Mouse (Mus musculus) gastrocnemius, postnatal 36 days (tissue): Measurements from ENCODE around the gene Bclaf3. TPM values are rescaled to one million over a fixed set of nuclear protein-coding genes. Genes with fewer than 3 reads are reported as not detected.
"Not testable (repeated sequence)": the region's sequence is repeated elsewhere in the genome, so short reads cannot be mapped to it uniquely, and the experiment has no call there.

Experiments used
- DNase-seq, 2 experiments: peaks; one replicate each; pipeline ENCODE4 v3.0.0; 2022
- intact Hi-C: fragments of 180-260 bp; cut with DNase I; formaldehyde crosslinking; loops from one replicate; pipeline ENCODE4 v1.15.1; 2025
- long read RNA-seq, 2 experiments: library from polyadenylated mRNA; stranded (forward); transcript quantifications; one replicate each; pipeline ENCODE4 v2.0.0; 2021
- total RNA-seq, 2 experiments: library from RNA; stranded (reverse); gene quantifications; 2 replicates each; pipeline ENCODE4 v1.2.3; 2021

Gene Bclaf3
- total RNA-seq, result 1 to 10 TPM; 1.5 to 1.7 TPM
- long read RNA-seq, experiment 1, result 0 reads
- long read RNA-seq, experiment 2, partial matches to known transcripts, result 0 of 1 reads
- long read RNA-seq, experiment 2, other reads (novel, unspliced or antisense), result 0 of 1 reads

DNA sequence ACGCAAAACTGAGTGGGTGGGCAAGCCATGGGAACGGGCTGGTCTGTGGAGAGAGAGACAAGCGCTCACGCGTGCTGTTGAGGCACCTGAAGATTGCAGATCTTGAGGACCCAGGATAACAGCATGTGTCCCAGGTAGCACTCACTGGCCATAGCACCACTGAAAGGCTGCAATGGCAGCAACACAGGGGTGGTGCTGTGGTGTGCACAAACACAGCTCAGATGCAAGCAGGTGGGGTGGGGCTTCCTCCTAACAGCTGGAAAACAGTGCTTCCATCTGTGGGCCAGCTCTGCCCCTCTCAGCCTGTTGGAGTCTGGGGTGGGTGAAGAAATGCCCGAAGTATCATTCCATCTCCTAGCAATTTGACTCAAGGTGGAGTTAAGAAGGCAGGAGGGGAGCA is at the start of gene Bclaf3:
TSS of gene Bclaf3 (plus strand) at position 301 of the 400 bp plus-strand sequence.
- intact Hi-C loops, result no loop called here
- DNase-seq, result no peak

DNA sequence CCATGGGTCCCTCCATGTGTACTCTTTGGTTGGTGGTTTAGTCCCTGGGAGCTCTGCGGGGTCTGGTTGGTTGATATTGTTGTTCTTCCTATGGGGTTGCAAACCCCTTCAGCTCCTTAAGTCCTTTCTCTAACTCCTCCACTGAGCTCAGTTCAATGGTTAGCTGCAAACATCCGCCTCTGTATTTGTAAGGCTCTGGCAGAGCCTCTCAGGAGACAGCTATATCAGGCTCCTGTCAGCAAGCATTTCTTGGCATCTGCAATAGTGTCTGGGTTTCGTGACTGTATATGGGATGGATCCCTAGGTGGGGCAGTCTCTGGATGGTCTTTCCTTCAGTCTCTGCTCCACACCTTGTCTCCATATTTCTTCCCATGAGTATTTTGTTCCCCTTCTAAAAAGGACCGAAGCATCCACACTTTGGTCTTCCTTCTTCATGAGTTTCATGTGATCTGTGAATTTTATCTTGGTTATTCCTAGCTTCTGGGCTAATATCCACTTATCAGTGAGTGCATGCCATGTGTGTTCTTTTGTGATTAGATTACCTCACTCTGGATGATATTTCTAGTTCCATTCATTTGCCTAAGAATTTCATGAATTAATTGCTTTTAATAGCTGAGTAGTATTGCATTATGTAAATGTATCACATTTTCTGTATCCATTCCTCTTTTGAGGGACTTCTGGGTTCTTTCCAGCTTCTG is 48.1 kb upstream of the Bclaf3 start:
- DNase-seq, intact Hi-C loops: not testable (repeated sequence)

DNA sequence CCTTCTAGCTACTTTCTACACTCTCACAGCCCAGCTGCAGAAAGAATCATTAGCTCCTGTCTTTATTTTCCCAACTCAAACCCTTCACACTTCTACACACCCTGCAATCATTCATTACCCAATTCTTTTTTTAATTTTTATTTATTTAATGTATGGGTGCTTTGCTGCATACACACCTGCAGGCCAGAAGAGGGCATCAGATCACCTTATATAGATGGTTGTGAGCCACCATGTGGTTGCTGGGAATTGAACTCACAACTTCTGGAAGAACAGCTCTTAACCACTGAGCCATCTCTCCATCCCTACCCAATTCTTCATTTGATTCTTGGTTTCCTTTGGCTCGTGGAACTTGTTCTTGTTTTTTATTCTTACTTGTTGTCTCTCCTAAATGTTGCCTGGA is 42.2 kb upstream of the Bclaf3 start:
- no peak for DNase-seq
- intact Hi-C loops, result no loop called here

DNA sequence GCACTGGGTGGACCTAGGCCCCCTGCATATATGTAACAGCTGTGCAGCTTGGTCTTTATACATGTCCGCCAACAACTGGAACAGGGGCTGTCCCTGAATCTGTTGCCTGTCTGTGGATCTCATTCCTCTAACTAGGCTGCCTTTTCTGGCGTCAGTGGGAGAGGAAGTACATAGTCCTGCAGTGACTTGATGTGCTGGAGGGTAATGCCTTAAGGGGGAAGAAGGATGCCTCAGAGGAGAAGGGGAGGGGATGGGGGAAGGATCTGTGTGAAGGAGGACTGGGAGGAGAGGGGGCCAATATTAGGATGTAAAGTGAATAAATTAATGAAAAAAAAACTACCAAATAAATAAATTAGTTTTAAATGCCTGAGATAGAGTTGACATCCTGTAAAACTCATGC is 23.3 kb upstream of the Bclaf3 start:
- intact Hi-C loops, result no loop called here
- no peak for DNase-seq

DNA sequence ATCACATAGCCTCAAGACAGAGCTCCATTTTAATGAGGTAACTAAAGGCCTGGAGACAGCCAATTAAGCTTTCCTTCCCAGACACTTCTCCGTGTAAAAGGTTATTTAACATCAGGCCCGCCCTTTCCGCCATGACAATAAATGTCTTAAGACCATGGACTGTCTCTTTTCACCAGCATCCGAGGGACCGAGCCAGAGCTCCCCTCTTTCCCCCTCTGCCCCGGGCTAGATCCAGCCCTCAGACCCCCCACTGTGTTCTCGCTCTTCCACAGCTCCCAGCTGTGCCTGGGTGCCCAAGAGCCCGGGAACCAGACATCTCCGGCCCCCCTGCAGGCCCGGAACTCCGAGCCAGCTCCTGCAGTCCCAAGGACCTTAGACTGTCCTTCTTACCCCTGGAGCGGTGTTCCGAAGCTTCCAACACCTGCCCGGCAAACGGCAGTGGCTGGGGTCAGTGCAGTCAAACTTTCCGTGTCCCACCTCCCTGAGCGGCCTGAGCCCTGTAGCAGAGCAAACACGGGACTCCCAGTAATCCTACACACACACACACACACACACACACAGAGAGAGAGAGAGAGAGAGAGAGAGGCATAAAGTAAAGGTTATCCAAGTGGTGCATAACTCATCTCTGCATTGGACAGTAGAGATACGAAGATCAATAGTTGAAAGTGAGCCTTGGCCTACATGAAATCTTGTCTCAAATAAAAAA is 18.0 kb upstream of the Bclaf3 start:
- DNase-seq, result no peak
- intact Hi-C loops, result no loop called here

DNA sequence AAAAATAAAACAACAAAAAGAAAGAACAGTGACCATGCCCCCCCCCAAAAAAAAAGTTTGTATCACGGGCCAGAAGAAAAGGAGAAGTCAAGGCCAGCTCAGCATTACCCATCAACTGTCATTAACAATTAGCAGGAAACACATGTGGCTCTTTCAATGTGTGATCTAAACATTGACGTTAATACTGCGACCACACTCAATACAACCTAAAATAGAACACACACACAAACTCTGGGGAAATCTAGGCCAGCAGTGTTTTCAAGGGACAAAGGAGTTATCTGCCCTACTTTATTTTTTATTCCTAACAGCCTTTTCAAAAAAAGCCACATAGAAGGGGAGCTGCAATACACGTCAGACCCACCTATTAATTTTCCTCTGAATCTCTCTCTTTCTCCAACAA is 17.4 kb upstream of the Bclaf3 start:
- no peak for DNase-seq
- intact Hi-C loops, result no loop called here

DNA sequence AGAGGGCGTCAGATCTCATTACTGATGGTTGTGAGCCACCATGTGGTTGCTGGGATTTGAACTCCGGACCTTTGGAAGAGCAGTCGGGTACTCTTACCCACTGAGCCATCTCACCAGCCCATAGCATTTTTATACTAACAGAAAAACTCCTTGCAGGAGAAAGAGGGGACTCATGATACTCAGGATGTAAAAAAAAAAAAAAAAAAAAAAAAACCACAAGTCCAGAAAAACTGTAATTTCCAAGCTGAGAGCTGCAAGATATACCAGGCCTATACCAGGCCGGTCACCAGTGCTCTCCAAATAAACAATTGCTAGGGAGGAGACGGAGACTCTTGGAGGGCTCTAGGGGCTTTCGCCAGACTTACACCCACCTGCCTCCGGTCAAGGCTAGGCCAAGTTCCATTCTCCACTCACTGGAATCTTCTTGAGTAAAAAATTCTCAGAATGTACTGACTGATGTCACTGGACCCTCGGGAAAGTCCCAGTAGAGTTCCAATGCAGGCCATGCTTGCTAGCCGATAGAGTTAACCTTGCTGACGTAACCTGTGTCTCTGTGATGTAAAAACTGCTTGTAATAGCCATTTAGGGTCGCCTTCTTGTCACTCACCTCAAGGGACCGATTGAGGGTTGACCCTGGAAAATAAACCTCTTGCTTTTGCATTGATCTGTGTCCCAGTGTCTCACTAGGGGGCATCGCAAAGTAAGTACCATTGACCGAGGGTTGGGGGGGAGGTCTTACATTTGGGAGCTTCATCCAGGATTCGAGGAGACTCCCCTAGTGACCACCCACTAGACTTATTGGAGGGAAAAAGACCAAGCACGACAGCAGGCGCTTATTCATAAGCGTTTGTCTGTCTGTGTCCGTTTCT is 16.4 kb upstream of the Bclaf3 start:
- no peak for DNase-seq
- intact Hi-C loops, result no loop called here

DNA sequence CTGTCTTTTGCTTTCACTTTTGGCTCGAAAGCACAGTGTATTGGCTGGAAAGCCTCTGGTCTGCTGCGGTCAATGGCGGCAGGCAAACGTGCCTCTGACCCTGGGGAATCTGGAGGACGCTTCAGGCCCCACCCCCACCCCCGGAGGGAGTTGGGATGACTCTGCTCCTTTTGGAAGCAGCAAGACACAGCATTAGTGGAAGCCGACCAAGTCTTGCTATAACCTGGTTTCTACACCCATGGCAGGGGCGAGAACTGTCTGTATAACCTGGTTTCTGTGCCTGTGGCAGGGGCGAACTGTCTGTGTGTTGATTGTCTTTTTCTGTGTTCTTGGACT is 15.8 kb upstream of the Bclaf3 start:
- intact Hi-C loops, result no loop called here
- DNase-seq, result no peak

DNA sequence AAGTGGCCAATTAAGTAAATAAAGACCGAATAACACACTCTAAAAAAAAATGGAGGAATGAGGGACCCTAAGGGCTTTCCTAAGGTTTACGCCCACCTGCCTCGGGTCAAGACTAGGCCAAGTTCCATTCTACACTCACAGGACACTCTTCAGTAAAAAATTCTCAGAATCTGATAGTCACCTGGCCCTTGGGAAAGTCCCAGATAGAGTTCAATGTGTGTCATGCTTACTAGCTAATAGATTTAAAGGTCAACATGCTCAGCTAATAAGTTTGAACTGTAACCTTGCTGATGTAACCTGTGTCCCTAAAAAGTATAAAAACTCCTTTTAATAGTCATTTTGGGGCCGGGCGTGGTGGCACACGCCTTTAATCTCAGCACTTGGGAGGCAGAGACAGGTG is 10.9 kb upstream of the Bclaf3 start:
- intact Hi-C loops, result no loop called here
- DNase-seq, result no peak

DNA sequence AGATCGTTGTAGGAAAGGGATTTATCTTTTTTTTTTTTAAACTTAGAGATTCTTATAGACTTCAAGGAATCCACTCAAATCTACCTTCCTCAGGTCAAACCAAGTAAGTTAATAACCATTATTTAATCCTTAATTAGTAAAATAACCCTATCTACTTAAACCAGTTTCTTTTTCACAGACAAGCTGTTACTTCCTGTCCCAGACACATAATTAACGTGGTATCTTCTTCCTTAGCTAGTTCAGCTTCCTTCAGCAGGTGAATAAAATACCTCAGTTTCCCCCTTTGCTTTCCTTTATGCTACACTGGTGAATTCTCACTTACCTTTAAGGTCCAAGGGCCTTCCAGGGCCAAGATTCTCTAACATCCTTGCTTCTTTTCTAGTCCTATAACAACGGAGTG is 4.7 kb upstream of the Bclaf3 start:
- DNase-seq, result no peak

DNA sequence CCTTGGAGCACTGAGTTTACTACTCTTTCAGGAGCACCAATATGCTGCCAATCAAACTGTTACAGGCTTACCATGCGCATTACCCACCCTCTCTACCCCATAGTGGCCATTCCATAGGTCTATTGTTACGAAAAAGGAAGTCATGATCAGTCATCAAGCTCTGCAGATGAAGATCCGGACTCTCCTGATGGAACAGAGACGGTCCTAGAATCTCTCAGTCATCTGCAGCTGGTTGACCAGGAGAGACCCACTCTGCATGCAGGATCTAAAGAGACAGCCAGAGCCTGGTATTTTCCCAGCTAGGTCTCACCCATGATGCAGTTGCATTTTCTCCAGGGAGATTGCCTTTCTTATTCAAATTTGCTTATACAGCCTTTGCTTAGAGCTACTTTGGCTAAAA is 3.8 kb upstream of the Bclaf3 start:
- intact Hi-C loops, result no loop called here
- no peak for DNase-seq

More for the DNA sequence above, 4.7 kb upstream of the Bclaf3 start:
- intact Hi-C loops, result no loop called here

DNA sequence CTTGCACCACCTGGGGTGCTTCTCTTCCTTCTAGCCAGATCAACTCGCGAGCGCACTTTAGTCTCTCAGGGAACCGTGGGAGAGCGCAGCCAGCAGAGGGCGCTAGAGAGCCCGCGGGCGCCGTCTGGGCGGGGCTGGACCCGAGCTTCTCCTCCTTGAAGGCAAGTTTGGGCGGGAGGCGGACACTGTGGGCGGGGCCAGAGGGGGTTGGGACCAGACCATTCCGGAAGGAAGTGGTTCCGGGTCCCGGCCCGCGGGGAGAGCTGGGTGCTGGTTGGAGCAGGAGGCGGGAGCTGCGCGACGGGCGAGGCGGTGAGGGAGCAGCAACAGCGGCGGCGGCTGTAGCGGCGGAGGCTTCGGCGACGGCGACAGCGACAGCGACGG is 5.9 kb downstream of the Bclaf3 start:
- DNase-seq, result peak; percentile 91 to 96
- intact Hi-C loops, result loop anchor here (10.0 kb wide), 1 partner anchor 432 kb away; no protein-coding TSS in a partner anchor

DNA sequence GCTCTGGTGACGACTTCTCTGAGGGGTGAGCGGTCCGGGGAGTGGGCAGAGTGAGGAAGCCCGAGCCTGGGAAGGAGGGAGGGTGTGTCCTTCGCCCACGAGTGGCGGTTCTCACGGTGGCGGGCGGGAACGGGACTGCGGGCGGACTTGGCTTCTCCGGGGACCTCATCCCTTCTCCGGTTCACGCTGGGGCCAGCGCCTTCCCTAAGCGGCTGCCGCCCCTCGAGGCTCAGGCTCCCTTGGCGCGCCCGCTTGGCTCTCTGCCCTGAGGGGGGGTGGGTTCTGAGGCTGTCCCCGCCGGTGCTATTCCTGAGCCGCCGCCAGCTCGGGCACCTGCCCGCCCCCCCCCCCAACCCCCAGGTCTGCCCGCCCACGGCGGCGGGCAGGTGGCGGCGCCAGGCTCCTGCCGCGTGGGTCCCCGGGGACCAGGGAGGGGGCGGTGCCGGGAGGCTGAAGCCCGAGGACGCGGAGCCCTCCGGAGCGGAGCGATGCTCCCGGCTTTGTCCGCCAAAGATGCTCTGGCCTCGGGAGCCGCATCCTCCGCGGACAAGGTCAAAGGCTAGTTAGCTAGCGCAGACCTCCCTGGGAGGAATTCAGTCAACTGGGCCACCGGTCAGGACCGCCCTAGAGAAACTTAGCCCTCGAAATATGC is 6.4 kb downstream of the Bclaf3 start:
- intact Hi-C loops, result loop anchor here (10.0 kb wide), 1 partner anchor 432 kb away; no protein-coding TSS in a partner anchor
- peak; percentile 16 to 27 for DNase-seq

DNA sequence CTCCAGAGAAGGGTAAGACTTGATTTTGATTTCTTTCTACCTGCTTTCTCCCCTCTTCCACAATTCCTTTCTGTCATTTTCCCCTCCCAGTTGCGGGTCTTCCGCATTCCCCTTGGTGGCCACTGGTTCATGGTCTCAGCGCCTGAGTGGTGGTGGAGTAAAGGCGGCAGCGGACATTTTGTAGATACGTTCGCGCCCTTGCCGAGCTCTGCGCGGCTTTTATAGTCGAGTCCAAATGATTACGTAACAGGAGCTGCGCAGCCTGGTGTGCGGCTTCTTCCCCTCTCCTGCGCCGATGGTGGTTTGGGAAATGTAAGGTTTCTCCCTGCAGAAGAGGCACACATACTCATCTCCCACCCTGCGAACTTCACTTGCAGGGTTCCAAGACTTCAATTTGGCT is 15.4 kb downstream of the Bclaf3 start:
- intact Hi-C loops, result no loop called here

DNA sequence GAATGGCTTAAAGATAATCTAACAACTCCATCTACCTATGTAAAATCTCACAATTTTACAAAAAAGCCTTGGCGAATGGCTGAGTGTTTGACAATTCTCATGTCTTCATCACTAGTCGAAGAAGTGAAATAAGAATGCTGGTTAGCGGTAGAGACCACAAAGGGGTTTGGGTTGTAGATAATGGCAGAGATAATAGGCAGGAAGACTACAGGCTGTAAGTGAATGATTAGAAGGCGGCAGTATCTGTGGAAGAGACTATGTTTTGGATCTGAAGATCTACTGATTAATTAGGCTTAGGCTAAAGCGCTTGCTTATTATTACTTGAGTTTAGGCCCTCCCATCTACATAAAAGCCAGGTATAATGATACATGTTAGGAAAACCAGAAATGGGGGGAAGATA is 20.6 kb downstream of the Bclaf3 start:
- intact Hi-C loops, result no loop called here
- DNase-seq, result no peak

More for the DNA sequence above, 15.4 kb downstream of the Bclaf3 start:
- DNase-seq, result no peak

DNA sequence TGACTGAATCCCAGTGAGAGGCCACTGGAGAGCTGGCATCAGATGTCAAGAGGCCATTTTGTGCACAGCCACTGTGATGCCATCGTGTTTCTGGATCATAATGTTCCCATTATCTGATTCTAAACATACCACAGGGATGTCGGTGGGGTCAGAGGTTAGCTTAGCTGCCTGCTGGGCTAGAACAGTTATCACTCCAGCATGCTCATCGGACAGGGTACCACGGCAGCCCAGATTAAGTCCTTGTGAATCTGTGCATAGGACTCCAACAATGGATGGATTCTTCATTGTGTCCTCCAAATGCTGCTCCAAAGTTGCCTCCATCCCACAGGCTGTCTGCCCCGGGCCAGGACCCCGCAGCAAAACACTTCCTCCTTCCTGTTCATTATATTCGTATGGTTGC is 58.2 kb downstream of the Bclaf3 start:
- intact Hi-C loops, DNase-seq: not testable (repeated sequence)

DNA sequence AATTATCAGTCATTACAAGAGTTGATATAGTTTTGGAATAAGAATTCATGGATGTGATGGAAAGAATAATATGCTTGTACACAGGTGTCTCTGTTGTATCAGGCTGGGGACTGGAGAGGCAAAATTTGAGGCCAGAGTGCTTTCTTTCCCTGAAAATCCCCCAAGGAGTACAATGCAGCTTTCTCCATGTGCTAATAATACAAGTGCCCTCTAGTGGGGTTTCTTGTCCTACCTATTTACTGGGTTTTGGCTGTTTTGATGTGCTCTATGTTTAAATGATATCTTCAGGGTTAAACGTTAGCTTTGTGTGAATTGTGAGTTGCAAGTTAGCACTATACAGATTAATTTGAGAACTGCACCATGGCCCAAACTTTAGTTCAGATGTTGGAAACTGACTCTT is 65.1 kb downstream of the Bclaf3 start:
- no peak for DNase-seq
- intact Hi-C loops, result no loop called here

DNA sequence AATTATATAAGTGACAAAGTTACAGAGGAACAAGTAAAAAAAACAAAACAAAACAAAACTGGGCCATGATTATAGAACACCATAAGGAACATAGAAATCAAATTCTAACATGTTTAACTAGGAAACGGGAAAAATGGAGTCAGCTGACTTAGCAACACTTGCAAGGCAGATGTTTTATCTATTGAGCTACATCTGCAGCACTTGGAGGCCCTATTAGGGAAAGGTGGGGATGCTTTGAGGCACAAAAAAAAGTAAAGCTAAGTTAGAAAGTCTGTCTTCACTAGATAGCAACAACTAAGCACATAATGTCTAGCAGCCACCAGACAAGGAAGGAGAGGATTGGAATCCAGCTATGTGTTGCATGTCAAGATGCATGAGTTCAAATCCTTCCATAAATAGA is 71.0 kb downstream of the Bclaf3 start:
- no peak for DNase-seq
- intact Hi-C loops, result no loop called here

DNA sequence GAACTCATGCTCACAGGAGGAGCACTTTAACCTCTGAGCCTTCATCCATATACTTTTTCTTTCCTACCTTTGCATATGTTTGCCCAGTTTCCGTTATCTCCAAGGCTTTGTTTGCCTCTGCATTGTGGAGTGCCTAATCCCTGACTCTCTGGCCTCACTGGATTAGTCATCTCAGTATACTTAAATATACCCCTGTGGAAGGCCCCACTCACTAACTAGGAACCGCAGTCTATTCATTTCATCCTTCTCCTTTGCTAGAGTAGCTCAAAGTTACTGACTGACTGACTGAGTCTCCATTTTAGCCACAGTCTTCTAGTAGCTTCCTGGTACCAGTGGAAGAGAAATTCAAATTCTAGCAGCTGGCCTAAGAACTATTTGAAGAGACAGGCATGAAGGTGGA is 78.3 kb downstream of the Bclaf3 start:
- intact Hi-C loops, result no loop called here
- DNase-seq, result no peak

DNA sequence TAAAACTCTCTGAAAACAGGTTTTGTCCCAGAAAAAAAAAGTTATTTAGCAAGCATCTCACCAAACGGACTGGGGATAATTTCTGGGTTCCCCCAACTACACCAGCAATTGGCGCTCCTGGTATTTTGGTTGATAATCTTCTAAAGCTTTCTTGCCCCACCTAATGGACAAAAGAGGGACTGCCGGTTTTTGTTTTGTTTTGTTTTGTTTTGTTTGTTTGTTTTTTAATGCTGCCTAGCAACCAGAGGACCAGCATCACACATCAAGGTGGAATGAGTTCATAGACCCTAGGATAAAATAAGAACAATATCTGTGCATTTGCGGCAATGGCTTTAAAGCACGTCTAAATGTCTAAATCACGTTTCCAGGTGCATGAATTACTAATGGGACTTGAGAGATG is 80.4 kb downstream of the Bclaf3 start:
- intact Hi-C loops, result no loop called here
- no peak for DNase-seq
